Mouse (Mus musculus): Measurements from ENCODE around the gene Atp5h. TPM values are rescaled to one million over a fixed set of nuclear protein-coding genes. Genes with fewer than 3 reads are reported as not detected.

Atp5h gene
- polyA plus RNA-seq, 1 experiment from 2014 or later: 2,271 TPM

DNA sequence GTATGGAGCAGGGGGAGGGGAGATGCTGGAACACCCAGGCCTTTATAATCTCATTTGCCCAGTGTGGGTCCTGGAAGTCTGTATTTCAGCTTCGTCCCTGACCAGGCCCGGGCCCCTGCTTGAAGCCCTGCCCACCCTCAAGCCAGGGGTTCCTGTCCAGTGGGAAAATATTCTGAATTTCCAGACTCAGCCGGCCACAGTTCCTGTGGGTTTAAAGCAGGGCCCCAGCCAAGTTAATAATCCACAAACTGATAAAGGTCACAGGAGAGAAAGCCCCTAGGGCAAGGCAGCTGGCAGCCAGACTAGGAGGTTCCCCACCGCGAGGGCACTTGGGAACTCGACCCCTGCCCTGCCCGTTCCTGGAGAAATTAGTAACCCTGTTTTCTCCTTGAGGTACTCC lies 29.2 kb upstream of the Atp5h start:
- Histone ChIP-seq H3K27ac (replicated peaks in 1 of 2; ENCODE audit: control insufficient read depth in 1 of 2, insufficient read depth in 1 of 2, low read depth in 2 of 2, low read length in 2 of 2) (no peak overlapping the region), H3K4me1 (ENCODE audit: control insufficient read depth in 2 of 2, insufficient read depth in 2 of 2, low read length in 2 of 2) (peaks cover 25 to 33% of the 10 kb centered on the region in 2 experiments), H3K36me3 (ENCODE audit: control insufficient read depth, insufficient read depth, low read length) (no peaks in the 10 kb centered on the region), H3K9ac (ENCODE audit: low read length) (no peak overlapping the region), H3K4me2 (ENCODE audit: low read length) (no peak overlapping the region), H3K27me3 (ENCODE audit: control insufficient read depth, insufficient read depth, low read length) (no peaks in the 10 kb centered on the region), H3K4me3 (ENCODE audit: control insufficient read depth in 1 of 2, insufficient read depth in 1 of 2, low read depth in 1 of 2, low read length in 2 of 2) (no peak overlapping the region), H3K9me3 (ENCODE audit: control insufficient read depth, low read length) (no peaks in the 10 kb centered on the region)
- no peak for ATAC-seq (ENCODE audit: insufficient number of reproducible peaks, insufficient read depth, low FRiP score, low read depth)
- WGBS: 64% methylated on average over 7 of the region's 7 CpGs

DNA sequence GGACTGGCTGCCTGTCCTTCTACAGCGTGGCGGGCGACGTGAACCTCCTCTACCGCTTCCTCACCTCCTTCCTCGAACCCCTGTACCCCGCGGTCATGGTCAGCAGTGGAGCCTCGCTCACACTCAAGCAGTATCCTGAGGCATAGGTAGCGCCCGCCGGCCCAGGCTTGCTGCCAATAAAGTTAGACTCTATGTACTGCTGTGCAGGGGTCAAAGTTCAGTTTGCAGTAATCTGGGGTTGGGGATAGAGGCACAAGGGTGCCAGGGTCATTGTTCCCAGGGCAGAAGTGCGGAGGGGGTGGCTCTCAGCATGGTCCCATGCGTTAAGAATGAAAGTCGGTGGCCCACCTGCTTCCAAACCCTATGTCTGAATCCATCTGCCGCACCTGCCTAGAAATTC lies 28.3 kb upstream of the Atp5h start:
- no peak overlapping the region for H3K27ac ChIP-seq (replicated peaks in 1 of 2; ENCODE audit: control insufficient read depth in 1 of 2, insufficient read depth in 1 of 2, low read depth in 2 of 2, low read length in 2 of 2)
- no peak overlapping the region for H3K4me2 ChIP-seq (ENCODE audit: low read length)
- H3K36me3 ChIP-seq (ENCODE audit: control insufficient read depth, insufficient read depth, low read length): no peaks in the 10 kb centered on the region
- H3K4me3 ChIP-seq (ENCODE audit: control insufficient read depth in 1 of 2, insufficient read depth in 1 of 2, low read depth in 1 of 2, low read length in 2 of 2): no peak overlapping the region
- no peak overlapping the region for H3K9ac ChIP-seq (ENCODE audit: low read length)
- no peaks in the 10 kb centered on the region for H3K9me3 ChIP-seq (ENCODE audit: control insufficient read depth, low read length)
- H3K4me1 ChIP-seq (ENCODE audit: control insufficient read depth in 2 of 2, insufficient read depth in 2 of 2, low read length in 2 of 2): peaks cover 19 to 28% of the 10 kb centered on the region in 2 experiments
- no peak for ATAC-seq (ENCODE audit: insufficient number of reproducible peaks, insufficient read depth, low FRiP score, low read depth)
- WGBS: 90% methylated on average over 16 of the region's 16 CpGs
- no peaks in the 10 kb centered on the region for H3K27me3 ChIP-seq (ENCODE audit: control insufficient read depth, insufficient read depth, low read length)

DNA sequence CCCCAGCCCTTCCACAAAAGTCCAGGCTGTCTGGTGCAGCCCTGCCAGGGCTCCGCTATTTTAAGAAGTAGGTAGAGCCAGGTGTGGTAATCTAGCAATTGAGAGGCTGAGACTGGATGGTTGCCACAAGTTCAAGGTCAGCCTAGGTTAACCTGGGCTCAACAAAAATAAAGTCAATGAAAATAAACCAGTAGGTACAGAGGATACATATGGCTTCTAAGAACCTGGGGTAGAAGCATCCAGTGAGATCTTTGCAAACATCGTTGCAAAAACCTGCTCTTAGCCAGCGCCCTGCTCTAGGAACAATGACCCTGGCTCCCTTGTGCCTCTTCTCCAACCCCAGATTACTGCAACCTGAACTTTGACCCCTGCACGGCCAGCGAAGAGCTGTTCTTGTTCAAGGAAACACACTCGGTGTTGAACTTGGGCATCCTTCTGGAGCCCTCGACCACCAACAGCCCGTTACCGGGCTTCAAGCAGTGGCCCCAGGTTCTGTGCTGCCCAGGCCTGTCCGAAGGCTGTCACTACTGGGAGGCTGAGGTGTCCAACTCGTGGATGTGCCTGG lies 27.6 kb upstream of the Atp5h start:
- 83% methylated on average over 11 of the region's 11 CpGs for WGBS
- peaks cover 19 to 28% of the 10 kb centered on the region in 2 experiments for H3K4me1 ChIP-seq (ENCODE audit: control insufficient read depth in 2 of 2, insufficient read depth in 2 of 2, low read length in 2 of 2)
- no peak overlapping the region for H3K4me3 ChIP-seq (ENCODE audit: control insufficient read depth in 1 of 2, insufficient read depth in 1 of 2, low read depth in 1 of 2, low read length in 2 of 2)
- no peak for ATAC-seq (ENCODE audit: insufficient number of reproducible peaks, insufficient read depth, low FRiP score, low read depth)
- no peaks in the 10 kb centered on the region for H3K27me3 ChIP-seq (ENCODE audit: control insufficient read depth, insufficient read depth, low read length)
- no peaks in the 10 kb centered on the region for H3K9me3 ChIP-seq (ENCODE audit: control insufficient read depth, low read length)
- H3K27ac ChIP-seq (replicated peaks in 1 of 2; ENCODE audit: control insufficient read depth in 1 of 2, insufficient read depth in 1 of 2, low read depth in 2 of 2, low read length in 2 of 2): peak overlapping the region; percentile 42 to 81; a peak in 3 of 4 replicates
- no peak overlapping the region for H3K9ac ChIP-seq (ENCODE audit: low read length)
- H3K4me2 ChIP-seq (ENCODE audit: low read length): peak overlapping the region; percentile 41; the same call in 1 of the 2 replicates
- no peaks in the 10 kb centered on the region for H3K36me3 ChIP-seq (ENCODE audit: control insufficient read depth, insufficient read depth, low read length)

DNA sequence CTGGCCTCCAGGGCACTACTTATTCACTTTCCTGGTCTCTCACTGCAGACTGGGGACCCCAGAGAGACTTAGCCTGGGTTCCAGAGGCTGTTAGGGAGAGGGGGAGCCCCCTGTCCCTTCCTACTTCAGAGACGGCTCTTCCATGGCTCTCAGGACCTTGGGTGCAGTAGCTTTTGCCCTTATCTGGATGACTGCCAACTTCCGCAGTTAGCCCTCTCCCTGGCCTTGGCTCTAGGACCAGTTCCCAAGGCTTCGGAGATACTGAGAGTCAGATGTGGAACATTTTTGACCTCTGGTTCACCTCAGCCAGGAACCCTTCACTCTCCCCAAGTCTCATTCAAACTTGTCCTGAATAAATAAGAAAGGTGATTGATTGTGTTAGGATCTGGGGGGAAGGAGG lies 27.1 kb upstream of the Atp5h start:
- ATAC-seq (ENCODE audit: insufficient number of reproducible peaks, insufficient read depth, low FRiP score, low read depth): 0 out of 2 replicates have a peak, but pooled peaks have one; percentile 17
- Histone ChIP-seq H3K4me2 (ENCODE audit: low read length) (peak overlapping the region; percentile 41), H3K27ac (replicated peaks in 1 of 2; ENCODE audit: control insufficient read depth in 1 of 2, insufficient read depth in 1 of 2, low read depth in 2 of 2, low read length in 2 of 2) (peak overlapping the region; percentile 42 to 81), H3K36me3 (ENCODE audit: control insufficient read depth, insufficient read depth, low read length) (no peaks in the 10 kb centered on the region), H3K9me3 (ENCODE audit: control insufficient read depth, low read length) (no peaks in the 10 kb centered on the region), H3K4me1 (ENCODE audit: control insufficient read depth in 2 of 2, insufficient read depth in 2 of 2, low read length in 2 of 2) (peaks cover 19 to 28% of the 10 kb centered on the region in 2 experiments), H3K27me3 (ENCODE audit: control insufficient read depth, insufficient read depth, low read length) (no peaks in the 10 kb centered on the region), H3K9ac (ENCODE audit: low read length) (no peak overlapping the region), H3K4me3 (ENCODE audit: control insufficient read depth in 1 of 2, insufficient read depth in 1 of 2, low read depth in 1 of 2, low read length in 2 of 2) (no peak overlapping the region)
- 5% methylated on average over 3 of the region's 3 CpGs for WGBS

DNA sequence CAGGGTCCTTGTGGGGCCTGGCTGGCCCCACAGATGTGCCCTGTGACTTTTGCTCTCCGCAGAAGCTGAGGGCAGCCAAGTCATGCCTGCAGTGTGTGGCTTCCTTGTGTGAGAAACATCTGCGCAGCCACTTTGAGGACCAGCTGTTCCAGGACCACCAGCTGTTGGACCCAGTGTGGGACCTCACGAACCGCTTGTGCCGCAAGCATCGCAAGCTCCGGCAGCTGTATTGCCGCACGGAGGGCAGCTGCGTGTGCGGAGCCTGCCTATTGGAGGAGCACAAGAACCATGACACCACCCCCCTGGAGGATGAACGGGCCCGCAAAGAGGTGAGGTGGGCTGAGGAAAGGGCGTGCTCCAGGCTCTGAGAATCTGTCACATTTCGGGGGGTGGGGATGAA lies 21.7 kb upstream of the Atp5h start:
- Histone ChIP-seq H3K36me3 (ENCODE audit: control insufficient read depth, insufficient read depth, low read length) (no peaks in the 10 kb centered on the region), H3K9ac (ENCODE audit: low read length) (no peak overlapping the region), H3K4me3 (ENCODE audit: control insufficient read depth in 1 of 2, insufficient read depth in 1 of 2, low read depth in 1 of 2, low read length in 2 of 2) (no peak overlapping the region), H3K9me3 (ENCODE audit: control insufficient read depth, low read length) (peaks cover 7% of the 10 kb centered on the region), H3K4me1 (ENCODE audit: control insufficient read depth in 2 of 2, insufficient read depth in 2 of 2, low read length in 2 of 2) (peaks cover 2 to 4% of the 10 kb centered on the region in 2 experiments), H3K27ac (replicated peaks in 1 of 2; ENCODE audit: control insufficient read depth in 1 of 2, insufficient read depth in 1 of 2, low read depth in 2 of 2, low read length in 2 of 2) (no peak overlapping the region), H3K27me3 (ENCODE audit: control insufficient read depth, insufficient read depth, low read length) (no peaks in the 10 kb centered on the region), H3K4me2 (ENCODE audit: low read length) (no peak overlapping the region)
- no peak for ATAC-seq (ENCODE audit: insufficient number of reproducible peaks, insufficient read depth, low FRiP score, low read depth)
- 42% methylated on average over 15 of the region's 15 CpGs for WGBS

DNA sequence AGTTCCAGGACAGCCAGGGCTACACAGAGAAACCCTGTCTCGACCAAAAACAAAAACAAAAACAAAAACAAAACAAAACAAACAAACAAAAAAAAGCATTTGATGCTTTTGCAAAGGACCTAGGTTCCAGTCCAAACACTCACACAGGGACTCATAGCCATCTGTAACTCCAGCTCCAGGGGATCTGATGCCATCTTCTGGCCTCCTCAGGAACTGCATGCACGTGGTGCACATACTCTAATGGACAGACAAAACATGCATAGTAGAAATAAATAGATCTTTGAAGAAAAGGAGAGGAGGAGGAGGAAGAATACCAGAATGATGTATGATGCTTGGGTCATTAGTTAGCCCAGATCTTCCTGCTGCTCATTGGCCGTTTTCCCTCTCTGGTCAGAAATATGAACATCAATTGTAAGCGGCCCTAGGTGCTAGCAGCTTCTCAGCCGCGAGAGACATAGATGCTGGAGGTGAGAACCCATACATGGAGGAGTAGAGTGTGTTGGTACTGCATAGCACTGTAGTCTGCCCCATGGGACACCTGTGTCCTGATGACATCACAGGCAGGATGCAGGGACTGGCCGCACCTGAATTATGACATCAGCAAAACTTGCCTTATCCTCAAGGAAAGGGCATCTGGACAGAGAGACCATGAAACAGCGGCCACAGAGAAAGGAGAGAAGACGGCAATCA lies 20.3 kb upstream of the Atp5h start, which contains the start of gene Trim80:
Gene Trim80 (plus strand): TSS at position 640 of the 690 bp plus-strand sequence.
- no peaks in the 10 kb centered on the region for H3K36me3 ChIP-seq (ENCODE audit: control insufficient read depth, insufficient read depth, low read length)
- H3K9ac ChIP-seq (ENCODE audit: low read length): no peak within 1 kb of the TSS
- 92% methylated on average over 9 of the region's 9 CpGs for WGBS
- no peak within 1 kb of the TSS for H3K4me3 ChIP-seq (ENCODE audit: control insufficient read depth in 1 of 2, insufficient read depth in 1 of 2, low read depth in 1 of 2, low read length in 2 of 2)
- ATAC-seq (ENCODE audit: insufficient number of reproducible peaks, insufficient read depth, low FRiP score, low read depth): no peak
- peaks cover 7% of the 10 kb centered on the region for H3K9me3 ChIP-seq (ENCODE audit: control insufficient read depth, low read length)
- peaks cover 6 to 12% of the 10 kb centered on the region in 2 experiments; a peak in 3 of 4 replicates for H3K4me1 ChIP-seq (ENCODE audit: control insufficient read depth in 2 of 2, insufficient read depth in 2 of 2, low read length in 2 of 2)
- no peak within 1 kb of the TSS for H3K27ac ChIP-seq (replicated peaks in 1 of 2; ENCODE audit: control insufficient read depth in 1 of 2, insufficient read depth in 1 of 2, low read depth in 2 of 2, low read length in 2 of 2)
- H3K27me3 ChIP-seq (ENCODE audit: control insufficient read depth, insufficient read depth, low read length): no peaks in the 10 kb centered on the region
- no peak within 1 kb of the TSS for H3K4me2 ChIP-seq (ENCODE audit: low read length)

DNA sequence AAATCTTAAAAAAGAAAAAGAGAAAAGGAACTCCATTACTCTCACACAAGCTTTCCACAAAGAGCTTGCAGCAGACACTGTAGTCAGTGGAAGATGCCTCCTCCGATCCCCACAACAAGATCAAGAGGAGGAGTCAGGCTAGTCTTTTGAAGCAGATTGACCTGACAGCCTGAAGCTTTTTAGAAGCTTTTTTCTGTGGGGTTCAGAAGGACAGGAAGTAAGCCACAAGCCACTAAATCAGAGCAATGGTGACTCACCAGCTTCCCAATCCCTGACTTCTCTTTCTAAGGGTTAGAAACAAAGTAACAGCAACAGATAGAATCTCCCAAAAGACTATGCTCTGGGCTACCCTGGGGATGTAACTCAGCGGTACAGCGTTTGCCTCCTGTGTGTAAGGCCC lies 19.6 kb upstream of the Atp5h start:
- no peaks in the 10 kb centered on the region for H3K36me3 ChIP-seq (ENCODE audit: control insufficient read depth, insufficient read depth, low read length)
- 74% methylated on average over 3 of the region's 3 CpGs for WGBS

More for the DNA sequence above, 19.6 kb upstream of the Atp5h start:
- Histone ChIP-seq H3K4me1 (ENCODE audit: control insufficient read depth in 2 of 2, insufficient read depth in 2 of 2, low read length in 2 of 2) (peaks cover 6 to 12% of the 10 kb centered on the region in 2 experiments; a peak in 3 of 4 replicates), H3K4me3 (ENCODE audit: control insufficient read depth in 1 of 2, insufficient read depth in 1 of 2, low read depth in 1 of 2, low read length in 2 of 2) (no peak overlapping the region), H3K27ac (replicated peaks in 1 of 2; ENCODE audit: control insufficient read depth in 1 of 2, insufficient read depth in 1 of 2, low read depth in 2 of 2, low read length in 2 of 2) (no peak overlapping the region), H3K27me3 (ENCODE audit: control insufficient read depth, insufficient read depth, low read length) (no peaks in the 10 kb centered on the region), H3K9ac (ENCODE audit: low read length) (no peak overlapping the region), H3K4me2 (ENCODE audit: low read length) (no peak overlapping the region), H3K9me3 (ENCODE audit: control insufficient read depth, low read length) (peaks cover 7% of the 10 kb centered on the region)
- no peak for ATAC-seq (ENCODE audit: insufficient number of reproducible peaks, insufficient read depth, low FRiP score, low read depth)
